In genomic region chr8:91134070-91134475, GRCm38 (mm10) we compare ENCODE assay signal across 7 mouse cellular contexts.
DNase-seq lines count a peak whose midpoint lies in the region; ATAC-seq lines count a peak whose summit lies in the region.

No protein-coding gene starts in this region.

- peak overlapping the region; percentile 2; the same call in 1 of the 2 replicates for H3K4me2 ChIP-seq in embryonic facial prominence, embryonic 11.5 days (ENCODE audit: low read depth, low read length)
- H3K4me2 ChIP-seq in midbrain, embryonic 13.5 days (replicated peaks): peak overlapping the region; percentile 39

- no peak overlapping the region for H3K9ac ChIP-seq in embryonic facial prominence, embryonic 11.5 days (replicated peaks; ENCODE audit: low read length)
- peak overlapping the region; percentile 36; the same call in 1 of the 2 replicates for H3K9ac ChIP-seq in midbrain, embryonic 13.5 days (replicated peaks)

- ATAC-seq in embryonic facial prominence, embryonic 11.5 days (replicated peaks; ENCODE audit: insufficient number of reproducible peaks, low FRiP score, low TSS enrichment, low read depth): peak; percentile 99
- peak; percentile 97 for ATAC-seq in granulocyte monocyte progenitor cell, adult 5-6 weeks (replicated peaks; ENCODE audit: poor library complexity, severe bottlenecking)
- ATAC-seq in midbrain, embryonic 13.5 days: peak; percentile 99

- H3K4me1 ChIP-seq in embryonic facial prominence, embryonic 11.5 days (ENCODE audit: control insufficient read depth, insufficient read depth, low read length): no peaks in the 10 kb centered on the region
- H3K4me1 ChIP-seq in limb, embryonic 10.5 days: peaks cover 32% of the 10 kb centered on the region
- H3K4me1 ChIP-seq in midbrain, embryonic 13.5 days (replicated peaks): peaks cover 35% of the 10 kb centered on the region

- DNase-seq in adrenal gland, postnatal 14 days: peak; percentile 99
- DNase-seq in embryonic facial prominence, embryonic 11.5 days (ENCODE audit: low spot score): peak; percentile 99
- peak; percentile 100 for DNase-seq in kidney, adult 11 months
- DNase-seq in limb, embryonic 10.5 days (ENCODE audit: low spot score): peak; percentile 99
- DNase-seq in spleen, adult 12 weeks (ENCODE audit: low spot score): peak; percentile 92

- WGBS in embryonic facial prominence, embryonic 11.5 days: under 1% methylated on average over 22 of the region's 24 CpGs
- 0% methylated on average over 24 of the region's 24 CpGs for WGBS in limb, embryonic 10.5 days
- WGBS in midbrain, embryonic 13.5 days: under 1% methylated on average over 24 of the region's 24 CpGs

- no peaks in the 10 kb centered on the region for H3K9me3 ChIP-seq in embryonic facial prominence, embryonic 11.5 days (replicated peaks; ENCODE audit: control insufficient read depth, low read length)
- H3K9me3 ChIP-seq in limb, embryonic 10.5 days (replicated peaks): no peaks in the 10 kb centered on the region
- H3K9me3 ChIP-seq in midbrain, embryonic 13.5 days: no peaks in the 10 kb centered on the region

- H3K36me3 ChIP-seq in embryonic facial prominence, embryonic 11.5 days (replicated peaks; ENCODE audit: control insufficient read depth, insufficient read depth, low read depth, low read length): peaks cover 3% of the 10 kb centered on the region; the same call in 1 of the 2 replicates
- H3K36me3 ChIP-seq in limb, embryonic 10.5 days: peaks cover 7% of the 10 kb centered on the region
- peaks cover 6% of the 10 kb centered on the region for H3K36me3 ChIP-seq in midbrain, embryonic 13.5 days

- H3K27me3 ChIP-seq in embryonic facial prominence, embryonic 11.5 days (ENCODE audit: control insufficient read depth, insufficient read depth, low read length): no peaks in the 10 kb centered on the region
- H3K27me3 ChIP-seq in limb, embryonic 10.5 days (ENCODE audit: low read depth, poor library complexity, severe bottlenecking): no peaks in the 10 kb centered on the region
- H3K27me3 ChIP-seq in midbrain, embryonic 13.5 days: no peaks in the 10 kb centered on the region

- peak overlapping the region; percentile 79 for H3K4me3 ChIP-seq in embryonic facial prominence, embryonic 11.5 days (ENCODE audit: low read depth, low read length)
- H3K4me3 ChIP-seq in limb, embryonic 10.5 days: peak overlapping the region; percentile 94
- peak overlapping the region; percentile 86 for H3K4me3 ChIP-seq in midbrain, embryonic 13.5 days (replicated peaks)

- no peak overlapping the region for H3K27ac ChIP-seq in embryonic facial prominence, embryonic 11.5 days (replicated peaks; ENCODE audit: low read depth, low read length)
- H3K27ac ChIP-seq in limb, embryonic 10.5 days: peak overlapping the region; percentile 83
- peak overlapping the region; percentile 80 for H3K27ac ChIP-seq in midbrain, embryonic 13.5 days
